Mouse (Mus musculus) skeletal muscle tissue, adult 2 months (tissue): ENCODE results near the gene Eif2d.

ENCODE experiments used
- DNase-seq: peaks from one replicate; pipeline ENCODE4 v3.0.0-alpha.2; 2012; ENCODE audit warnings: low read depth, low spot score

Eif2d gene

GRCm38 (mm10) chr1:131184253-131184955, 31.4 kb downstream of the Eif2d start:
- DNase-seq: peak; percentile 75

GRCm38 (mm10) chr1:131184956-131185660, 32.1 kb downstream of the Eif2d start:
- no peak for DNase-seq

- no peak for DNase-seq
Observed at GRCm38 (mm10) chr1:131185821-131186506, 33.0 kb downstream of the Eif2d start.

GRCm38 (mm10) chr1:131186995-131187394, 34.0 kb downstream of the Eif2d start:
- no peak for DNase-seq

DNA sequence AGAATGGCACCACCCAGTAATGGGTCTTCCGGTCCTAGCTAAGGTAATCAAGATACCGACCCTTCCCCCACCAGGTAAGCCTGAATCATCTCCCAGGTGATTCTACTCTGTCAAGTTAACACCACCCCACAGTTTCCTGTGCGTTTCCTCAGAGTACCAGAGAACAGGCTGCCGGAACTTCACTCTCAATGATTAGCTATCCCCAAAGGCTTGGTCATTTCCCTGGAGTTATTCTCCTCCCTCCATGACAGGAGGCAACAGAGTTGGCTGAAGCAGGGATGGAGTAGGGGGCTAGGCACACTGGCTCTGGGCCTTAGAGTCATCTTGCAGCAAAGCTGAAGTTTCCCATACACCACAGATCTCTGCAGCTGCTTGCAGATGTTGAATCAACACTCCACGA, 34.9 kb downstream of the Eif2d start:
- no peak for DNase-seq

DNA sequence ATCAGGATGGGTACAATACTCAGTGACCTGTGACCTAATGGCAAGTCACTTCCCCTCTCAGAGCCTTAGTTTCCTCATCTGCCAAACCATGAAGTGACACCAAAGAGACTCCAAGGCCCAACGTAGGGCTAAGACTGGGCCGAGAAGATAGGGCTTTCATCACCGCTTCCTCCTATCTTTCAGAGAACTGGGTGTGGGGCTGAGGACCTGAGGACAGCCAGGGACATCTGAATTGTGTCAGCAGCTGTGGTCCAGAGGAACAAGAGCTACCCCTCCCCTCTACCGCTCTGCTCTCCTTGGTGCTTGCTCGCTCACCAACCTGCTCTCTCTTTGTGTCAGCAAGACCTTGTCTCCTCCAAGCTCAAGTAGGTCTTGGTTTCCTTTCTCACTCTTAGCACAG, 35.7 kb downstream of the Eif2d start:
- DNase-seq: no peak

- no peak for DNase-seq
Observed at GRCm38 (mm10) chr1:131193746-131194145, 40.8 kb downstream of the Eif2d start.

DNA sequence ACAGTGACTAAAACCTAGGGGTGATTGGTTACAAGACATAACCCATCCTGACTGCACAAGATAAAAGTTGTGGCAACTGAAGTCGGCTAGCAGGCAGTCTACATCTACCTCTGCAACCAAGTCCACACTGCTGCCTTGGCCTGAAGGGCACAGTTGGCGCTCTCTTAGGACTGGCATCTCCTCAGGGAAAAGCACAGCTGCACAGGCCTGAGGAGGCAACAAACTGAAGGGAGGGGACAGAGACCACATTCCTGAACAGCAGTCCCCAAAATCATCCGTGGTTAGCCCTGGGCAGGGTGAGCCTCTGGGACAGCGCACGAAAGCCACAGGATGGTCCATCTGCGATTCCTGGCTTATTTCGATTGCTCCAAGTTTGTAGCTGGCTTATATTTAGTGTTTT, 42.7 kb downstream of the Eif2d start:
- DNase-seq: no peak

- DNase-seq: no peak
Observed at GRCm38 (mm10) chr1:131196107-131196506, 43.1 kb downstream of the Eif2d start.

DNA sequence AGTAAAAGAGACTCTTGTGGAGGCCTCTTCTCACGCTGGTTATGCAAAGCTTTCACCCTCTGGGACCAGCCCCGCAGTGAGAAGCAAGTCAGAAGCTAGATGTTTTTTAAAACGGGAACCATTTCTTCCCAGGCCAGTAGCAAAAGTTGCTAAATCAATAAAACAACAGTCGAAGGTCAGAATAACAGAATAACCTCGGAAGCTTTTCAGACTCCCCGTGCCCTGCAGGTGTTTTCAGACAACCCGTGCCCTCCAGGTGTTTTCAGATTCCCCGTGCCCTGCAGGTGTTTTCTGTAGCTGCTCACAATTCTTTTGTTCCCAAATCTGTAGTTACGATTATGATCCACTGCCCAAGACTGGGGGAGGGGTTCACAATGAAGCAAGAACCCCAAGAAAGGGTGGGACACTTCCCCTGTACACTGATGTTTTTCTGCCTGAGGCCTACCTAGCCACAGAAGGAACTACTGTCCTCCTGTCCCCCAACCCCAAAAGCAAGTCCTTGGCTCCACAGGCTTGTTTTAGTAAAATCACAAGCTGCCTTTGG, 45.5 kb downstream of the Eif2d start:
- DNase-seq: no peak

DNA sequence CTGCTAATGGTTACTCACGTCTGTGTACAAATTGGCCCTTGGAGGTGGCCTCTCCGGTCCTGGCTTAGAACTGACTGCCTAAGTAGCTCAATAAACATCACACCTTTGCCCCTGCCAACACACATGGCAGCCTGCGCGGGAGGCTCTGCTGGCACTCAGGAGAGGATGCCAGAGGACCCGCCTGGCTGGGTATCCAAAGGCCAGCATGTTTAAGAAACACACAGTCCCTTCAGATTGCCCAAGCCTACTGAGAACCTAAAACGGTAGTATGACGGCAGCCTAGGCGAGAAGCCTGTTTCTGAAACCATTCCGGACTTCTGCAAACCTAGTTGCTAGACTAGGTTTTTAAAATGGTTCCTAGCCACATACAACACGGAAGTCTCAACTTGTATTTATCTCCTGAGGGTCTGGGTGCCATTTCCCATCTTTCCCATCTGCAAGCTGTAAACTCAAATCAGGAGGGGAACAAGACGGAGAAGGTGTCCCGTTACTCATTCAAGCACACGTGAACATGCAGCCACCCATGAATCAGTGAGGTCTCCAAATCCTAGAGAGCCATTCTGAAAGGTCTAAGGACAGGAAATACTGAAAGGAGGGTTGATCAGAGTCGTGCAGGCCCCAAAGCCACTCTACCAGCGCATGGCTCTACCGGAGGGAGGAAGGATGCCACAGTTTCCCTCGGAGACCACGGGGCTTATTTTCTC, 46.3 kb downstream of the Eif2d start:
- DNase-seq: no peak

- DNase-seq: peak; percentile 54
Observed at GRCm38 (mm10) chr1:131199976-131200375, 47.0 kb downstream of the Eif2d start.

- DNase-seq: peak; percentile 45
Observed at GRCm38 (mm10) chr1:131200588-131200987, 47.6 kb downstream of the Eif2d start.

DNA sequence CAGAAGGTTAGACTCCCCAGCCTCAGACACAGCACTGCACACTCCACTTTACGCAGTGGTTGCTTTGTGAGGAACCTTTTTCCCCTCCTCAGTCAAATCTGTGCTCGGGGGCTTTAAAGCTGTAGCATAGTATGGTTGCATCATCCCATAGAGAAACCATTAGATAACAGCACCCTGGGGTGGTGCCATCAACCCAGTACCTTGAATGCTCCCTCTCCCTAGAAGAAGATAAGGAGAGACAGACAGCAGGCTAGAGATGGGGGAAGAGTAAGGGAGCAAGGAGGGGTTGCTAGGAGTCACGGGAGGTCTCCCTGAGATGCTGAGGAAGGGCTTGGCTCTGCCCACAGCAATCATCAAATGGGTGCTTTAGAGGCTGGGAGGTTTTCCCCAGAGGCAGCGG, 48.4 kb downstream of the Eif2d start:
- DNase-seq: no peak

- no peak for DNase-seq
Observed at GRCm38 (mm10) chr1:131204461-131204860, 51.5 kb downstream of the Eif2d start.

GRCm38 (mm10) chr1:131206342-131206741, 53.4 kb downstream of the Eif2d start:
- no peak for DNase-seq

DNA sequence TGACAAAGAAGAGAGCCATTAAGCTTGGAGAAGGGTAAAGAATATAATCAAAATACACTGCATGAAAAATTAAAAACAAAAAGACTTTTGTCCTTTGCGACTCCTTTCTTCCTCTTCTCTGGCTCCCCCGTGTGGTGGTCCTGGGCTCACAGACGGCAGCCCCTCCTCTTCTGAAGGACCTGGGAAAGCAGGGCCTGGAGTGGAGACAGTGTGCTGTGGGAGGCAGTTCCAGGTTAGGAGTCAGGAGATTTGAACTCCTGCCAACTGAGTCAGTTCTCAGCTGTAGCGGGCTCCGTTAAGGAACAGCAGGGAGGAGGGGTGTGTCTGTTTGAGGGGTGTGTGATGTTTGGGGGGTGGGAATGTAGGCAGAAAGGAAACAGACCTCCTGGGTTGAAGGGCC, 54.5 kb downstream of the Eif2d start:
- DNase-seq: no peak

DNA sequence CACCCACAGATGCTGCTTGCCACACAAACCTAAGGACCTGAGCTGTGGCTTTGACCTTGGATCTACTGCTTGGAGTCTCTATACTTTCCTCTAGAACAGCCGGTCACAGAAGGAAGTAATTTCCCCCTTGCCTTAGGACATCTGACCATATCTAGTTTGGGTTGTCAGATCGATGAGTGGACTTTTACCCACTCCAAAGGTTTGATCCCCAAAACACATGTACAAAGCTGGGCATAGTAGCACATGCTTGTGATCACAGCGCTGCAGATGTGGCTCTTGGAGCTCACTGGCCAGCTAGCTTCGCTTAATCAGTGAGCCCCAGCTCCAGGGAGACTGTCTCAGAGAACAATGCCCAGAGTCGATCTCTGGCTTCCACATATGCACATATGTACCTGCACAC, 55.1 kb downstream of the Eif2d start:
- no peak for DNase-seq

DNA sequence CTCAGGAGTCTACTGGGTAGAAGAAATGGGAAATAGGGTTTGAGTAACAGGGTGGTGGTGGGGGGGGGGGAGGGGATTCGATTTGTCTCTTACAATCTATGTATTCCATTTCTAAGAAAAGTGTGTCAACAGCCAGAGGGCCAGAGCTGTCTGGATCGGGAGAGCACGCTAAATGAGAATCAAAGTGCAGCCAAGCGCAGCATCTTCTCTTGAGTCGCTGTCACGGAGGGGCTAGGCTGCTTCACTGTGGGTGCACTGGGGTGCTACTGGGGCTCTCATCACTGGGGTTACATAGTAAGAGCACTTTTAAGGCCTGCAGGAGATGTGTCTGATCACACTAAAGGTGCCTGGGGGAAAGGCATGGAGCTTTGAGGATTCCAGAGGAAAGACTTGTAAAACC, 55.8 kb downstream of the Eif2d start:
- DNase-seq: no peak

GRCm38 (mm10) chr1:131209971-131210426, 57.0 kb downstream of the Eif2d start:
- DNase-seq: no peak

DNA sequence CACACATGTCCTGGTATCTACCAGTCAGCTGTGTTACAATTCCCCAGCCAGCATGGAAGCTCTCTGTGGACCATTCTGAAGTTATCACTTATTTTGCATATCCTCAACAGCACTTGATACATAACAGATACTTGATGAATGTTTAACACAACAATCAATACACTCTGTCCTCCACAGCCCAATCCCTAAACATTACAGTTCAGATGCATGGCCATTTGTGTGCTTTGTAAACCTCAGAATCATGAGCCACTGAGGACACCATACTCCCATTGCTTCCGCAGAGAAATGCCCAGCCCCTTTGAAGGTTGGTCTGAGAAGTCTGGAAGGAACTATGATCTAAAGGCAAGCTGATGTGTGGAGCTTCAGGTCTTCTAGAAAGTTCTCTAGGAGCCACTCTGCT, 58.7 kb downstream of the Eif2d start:
- DNase-seq: no peak

GRCm38 (mm10) chr1:131212956-131213355, 60.0 kb downstream of the Eif2d start:
- DNase-seq: no peak
